Mouse (Mus musculus) embryo, embryonic 10.5 days (tissue): ENCODE results near the gene Neu2.

Experiments used
- DNase-seq: peaks from one replicate; pipeline ENCODE4 v3.0.0-alpha.2; 2015; ENCODE audit warnings: low spot score

The Neu2 gene

GRCm38 (mm10) chr1:87537008-87537407 lies 27.3 kb downstream of the Neu2 start:
- DNase-seq, result no peak

- DNase-seq, result peak; percentile 66
Measured at GRCm38 (mm10) chr1:87541614-87542013, 31.9 kb downstream of the Neu2 start.

- no peak for DNase-seq
Measured at GRCm38 (mm10) chr1:87551008-87551407, 41.3 kb downstream of the Neu2 start.

- DNase-seq, result no peak
Measured at GRCm38 (mm10) chr1:87553586-87553985, 43.9 kb downstream of the Neu2 start.

- no peak for DNase-seq
Measured at GRCm38 (mm10) chr1:87562967-87563366, 53.3 kb downstream of the Neu2 start.

- DNase-seq, result no peak
Measured at GRCm38 (mm10) chr1:87565760-87566159, 56.1 kb downstream of the Neu2 start.

- DNase-seq, result peak; percentile 35
Measured at GRCm38 (mm10) chr1:87568398-87568797, 58.7 kb downstream of the Neu2 start.

GRCm38 (mm10) chr1:87573261-87573660 lies 63.6 kb downstream of the Neu2 start:
- DNase-seq, result no peak

- DNase-seq, result no peak
Measured at GRCm38 (mm10) chr1:87573800-87574215, 64.1 kb downstream of the Neu2 start, which contains the start of gene Ngef. Gene Ngef (minus strand): TSS chr1:87573870.

GRCm38 (mm10) chr1:87574353-87574752 lies 64.7 kb downstream of the Neu2 start:
- DNase-seq, result no peak

GRCm38 (mm10) chr1:87574785-87575184 lies 65.1 kb downstream of the Neu2 start:
- no peak for DNase-seq

- DNase-seq, result no peak
Measured at GRCm38 (mm10) chr1:87578965-87579364, 69.3 kb downstream of the Neu2 start.

- peak; percentile 59 for DNase-seq
Measured at GRCm38 (mm10) chr1:87580824-87581223, 71.1 kb downstream of the Neu2 start.

- DNase-seq, result no peak
Measured at GRCm38 (mm10) chr1:87589162-87589561, 79.5 kb downstream of the Neu2 start.

- DNase-seq, result no peak
Measured at GRCm38 (mm10) chr1:87589980-87590379, 80.3 kb downstream of the Neu2 start.

- DNase-seq, result no peak
Measured at GRCm38 (mm10) chr1:87594261-87594660, 84.6 kb downstream of the Neu2 start.

- no peak for DNase-seq
Measured at GRCm38 (mm10) chr1:87594671-87595070, 85.0 kb downstream of the Neu2 start.

GRCm38 (mm10) chr1:87600533-87600932 lies 90.8 kb downstream of the Neu2 start:
- no peak for DNase-seq

GRCm38 (mm10) chr1:87601801-87602200 lies 92.1 kb downstream of the Neu2 start:
- no peak for DNase-seq

- DNase-seq, result no peak
Measured at GRCm38 (mm10) chr1:87603389-87603788, 93.7 kb downstream of the Neu2 start.

- DNase-seq, result no peak
Measured at GRCm38 (mm10) chr1:87605296-87605695, 95.6 kb downstream of the Neu2 start.

- no peak for DNase-seq
Measured at GRCm38 (mm10) chr1:87607385-87608091, 97.8 kb downstream of the Neu2 start.

GRCm38 (mm10) chr1:87608416-87609046 lies 98.8 kb downstream of the Neu2 start:
- peak; percentile 72 for DNase-seq
